Mouse (Mus musculus): ENCODE results near the gene Tenm4.

The Tenm4 gene

GRCm38 (mm10) chr7:96409323-96409880, 238.4 kb downstream of the Tenm4 start:
- DNase-seq (ENCODE audit: low read depth): no peak

GRCm38 (mm10) chr7:96413822-96414221, 242.8 kb downstream of the Tenm4 start:
- DNase-seq (ENCODE audit: low read depth): no peak

- no peak for DNase-seq (ENCODE audit: low read depth)
Observed at GRCm38 (mm10) chr7:96414290-96415055, 243.4 kb downstream of the Tenm4 start.

- no peak for DNase-seq (ENCODE audit: low read depth)
Observed at GRCm38 (mm10) chr7:96417251-96418004, 246.4 kb downstream of the Tenm4 start.

GRCm38 (mm10) chr7:96418146-96418545, 247.1 kb downstream of the Tenm4 start:
- DNase-seq (ENCODE audit: low read depth): no peak

- no peak for DNase-seq (ENCODE audit: low read depth)
Observed at GRCm38 (mm10) chr7:96420045-96420444, 249.0 kb downstream of the Tenm4 start.

GRCm38 (mm10) chr7:96420926-96421605, 250.0 kb downstream of the Tenm4 start:
- no peak for DNase-seq (ENCODE audit: low read depth)

- no peak for DNase-seq (ENCODE audit: low read depth)
Observed at GRCm38 (mm10) chr7:96426954-96427353, 255.9 kb downstream of the Tenm4 start.

GRCm38 (mm10) chr7:96433307-96433706, 262.3 kb downstream of the Tenm4 start:
- no peak for DNase-seq (ENCODE audit: low read depth)

- DNase-seq (ENCODE audit: low read depth): no peak
Observed at GRCm38 (mm10) chr7:96438392-96438791, 267.3 kb downstream of the Tenm4 start.

GRCm38 (mm10) chr7:96440161-96440707, 269.2 kb downstream of the Tenm4 start:
- DNase-seq (ENCODE audit: low read depth): no peak

- no peak for DNase-seq (ENCODE audit: low read depth)
Observed at GRCm38 (mm10) chr7:96445771-96446170, 274.7 kb downstream of the Tenm4 start.

GRCm38 (mm10) chr7:96447806-96448397, 276.9 kb downstream of the Tenm4 start:
- DNase-seq (ENCODE audit: low read depth): no peak

GRCm38 (mm10) chr7:96455957-96456356, 284.9 kb downstream of the Tenm4 start:
- DNase-seq (ENCODE audit: low read depth): no peak

- DNase-seq (ENCODE audit: low read depth): no peak
Observed at GRCm38 (mm10) chr7:96456618-96457017, 285.6 kb downstream of the Tenm4 start.

- DNase-seq (ENCODE audit: low read depth): no peak
Observed at GRCm38 (mm10) chr7:96457891-96458290, 286.8 kb downstream of the Tenm4 start.

- DNase-seq (ENCODE audit: low read depth): no peak
Observed at GRCm38 (mm10) chr7:96458992-96459391, 287.9 kb downstream of the Tenm4 start.

- DNase-seq (ENCODE audit: low read depth): no peak
Observed at GRCm38 (mm10) chr7:96466761-96467160, 295.7 kb downstream of the Tenm4 start.

- DNase-seq (ENCODE audit: low read depth): no peak
Observed at GRCm38 (mm10) chr7:96470821-96471220, 299.8 kb downstream of the Tenm4 start.

GRCm38 (mm10) chr7:96474560-96475089, 303.6 kb downstream of the Tenm4 start:
- no peak for DNase-seq (ENCODE audit: low read depth)

- DNase-seq (ENCODE audit: low read depth): no peak
Observed at GRCm38 (mm10) chr7:96476987-96477613, 306.1 kb downstream of the Tenm4 start.

All from 416B (cell line).